Mouse (Mus musculus) CD4-positive naive resting alpha-beta T cell, adult 76 days (primary cell): ENCODE data around the gene Defa21. TPM values are rescaled to one million over a fixed set of nuclear protein-coding genes. Genes with fewer than 3 reads are reported as not detected.

ENCODE experiments used
- total RNA-seq: library from RNA; stranded (reverse); gene quantifications from one replicate; pipeline ENCODE4 v1.2.4, GENCODE M21; 2023

Defa21 gene
- total RNA-seq: not detected

GRCm38 (mm10) chr8:21025245-21025644 lies at the start of gene Defa21:
Gene Defa21 (plus strand): TSS chr8:21025545.

GRCm38 (mm10) chr8:21054747-21055146 lies 29.4 kb downstream of the Defa21 start, which contains the start of gene Defa23:
Gene Defa23 (plus strand): TSS chr8:21055047.

GRCm38 (mm10) chr8:21064738-21065137 lies 39.4 kb downstream of the Defa21 start, which contains the start of gene Defa35:
Gene Defa35 (plus strand): TSS chr8:21065038.

Other genes with a start within 250 kb of the Defa21 start
- not detected for gene Defb33, start 132.9 kb upstream of the Defa21 start, total RNA-seq
- gene Gm15056, start 122.9 kb upstream of the Defa21 start, total RNA-seq: not detected
- gene Gm6040, start 103.5 kb upstream of the Defa21 start, total RNA-seq: not detected
- gene AY761185, start 80.8 kb upstream of the Defa21 start, total RNA-seq: not detected
- not detected for gene Defa23, start 29.5 kb downstream of the Defa21 start, total RNA-seq
- gene Defa35, start 39.5 kb downstream of the Defa21 start, total RNA-seq: not detected
- not detected for gene Defa25, start 58.9 kb downstream of the Defa21 start, total RNA-seq
- not detected for gene Gm14851, start 70.5 kb downstream of the Defa21 start, total RNA-seq
- not detected for gene Defa30, start 109.1 kb downstream of the Defa21 start, total RNA-seq
- gene Defa22, start 136.7 kb downstream of the Defa21 start, total RNA-seq: not detected
- gene Defa31, start 166.1 kb downstream of the Defa21 start, total RNA-seq: not detected
- gene Gm15293, start 176.0 kb downstream of the Defa21 start, total RNA-seq: not detected
- not detected for gene Gm15292, start 224.2 kb downstream of the Defa21 start, total RNA-seq